Mouse (Mus musculus): ENCODE measurements around the gene Olfr819. TPM values are rescaled to one million over a fixed set of nuclear protein-coding genes. Genes with fewer than 3 reads are reported as not detected.
"Not testable (repeated sequence)": the region's sequence is repeated elsewhere in the genome, so short reads cannot be mapped to it uniquely, and the experiment has no call there.

The Olfr819 gene
- not detected in 2 replicates for polyA plus RNA-seq (2015; fragmentation: Nextera tagmentation; extraction: Ambion mirVana)

- not testable (repeated sequence) for ATAC-seq (replicated peaks; ENCODE audit: insufficient number of reproducible peaks, insufficient read depth, low FRiP score, low read depth)
These were observed at the start of gene Olfr819 for GRCm38 (mm10) chr10:129967166-129967565. Gene Olfr819 (minus strand): TSS chr10:129967266.

GRCm38 (mm10) chr10:130012321-130012720, 45.3 kb upstream of the Olfr819 start, which contains the start of gene Olfr820:
Gene Olfr820 (plus strand): TSS chr10:130012621.
- H3K27me3 ChIP-seq: no peaks in the 10 kb centered on the region
- ATAC-seq (replicated peaks; ENCODE audit: insufficient number of reproducible peaks, insufficient read depth, low FRiP score, low read depth): no peak
- H3K27ac ChIP-seq: no peak within 1 kb of the TSS
- no peaks in the 10 kb centered on the region for H3K36me3 ChIP-seq
- no peaks in the 10 kb centered on the region for H3K4me1 ChIP-seq (replicated peaks)
- H3K4me2 ChIP-seq: no peak within 1 kb of the TSS
- H3K9me3 ChIP-seq (replicated peaks): no peaks in the 10 kb centered on the region
- no peak within 1 kb of the TSS for H3K4me3 ChIP-seq
- H3K9ac ChIP-seq: no peak within 1 kb of the TSS

More at GRCm38 (mm10) chr10:129967166-129967565, at the start of gene Olfr819:
- not testable (repeated sequence) for H3K27me3 ChIP-seq; H3K9me3 ChIP-seq (replicated peaks); H3K4me1 ChIP-seq (replicated peaks); H3K36me3 ChIP-seq; H3K4me2 ChIP-seq; H3K9ac ChIP-seq; H3K27ac ChIP-seq; H3K4me3 ChIP-seq
- 60% methylated on average over 2 of the region's 2 CpGs for WGBS

- H3K9ac ChIP-seq; H3K9me3 ChIP-seq (replicated peaks); H3K27ac ChIP-seq; H3K36me3 ChIP-seq; H3K4me3 ChIP-seq; ATAC-seq (replicated peaks; ENCODE audit: insufficient number of reproducible peaks, insufficient read depth, low FRiP score, low read depth); H3K27me3 ChIP-seq; H3K4me1 ChIP-seq (replicated peaks); H3K4me2 ChIP-seq: not testable (repeated sequence)
- 74% methylated on average over 4 of the region's 4 CpGs for WGBS
These were observed 38.3 kb upstream of the Olfr819 start for GRCm38 (mm10) chr10:130005366-130005765.

GRCm38 (mm10) chr10:130004104-130004503, 37.0 kb upstream of the Olfr819 start:
- not testable (repeated sequence) for H3K4me2 ChIP-seq; H3K27me3 ChIP-seq; H3K9me3 ChIP-seq (replicated peaks); H3K4me3 ChIP-seq; H3K27ac ChIP-seq; H3K9ac ChIP-seq; H3K36me3 ChIP-seq; H3K4me1 ChIP-seq (replicated peaks); ATAC-seq (replicated peaks; ENCODE audit: insufficient number of reproducible peaks, insufficient read depth, low FRiP score, low read depth)
- WGBS: 72% methylated on average over 4 of the region's 4 CpGs

GRCm38 (mm10) chr10:129984962-129985361, 17.9 kb upstream of the Olfr819 start, which contains the start of gene Gm10310:
Gene Gm10310 (minus strand): TSS chr10:129985062.
- no CpG with 5 or more reads among the region's 1 CpGs for WGBS
- not testable (repeated sequence) for H3K4me3 ChIP-seq; H3K36me3 ChIP-seq; H3K9me3 ChIP-seq (replicated peaks); H3K27me3 ChIP-seq; H3K9ac ChIP-seq; H3K4me1 ChIP-seq (replicated peaks); H3K27ac ChIP-seq; H3K4me2 ChIP-seq; ATAC-seq (replicated peaks; ENCODE audit: insufficient number of reproducible peaks, insufficient read depth, low FRiP score, low read depth)

- H3K9me3 ChIP-seq (replicated peaks); H3K27me3 ChIP-seq; H3K9ac ChIP-seq; H3K27ac ChIP-seq; ATAC-seq (replicated peaks; ENCODE audit: insufficient number of reproducible peaks, insufficient read depth, low FRiP score, low read depth); H3K36me3 ChIP-seq; H3K4me2 ChIP-seq; H3K4me1 ChIP-seq (replicated peaks); H3K4me3 ChIP-seq: not testable (repeated sequence)
- no CpG with 5 or more reads among the region's 3 CpGs for WGBS
These were observed 14.8 kb upstream of the Olfr819 start for GRCm38 (mm10) chr10:129981867-129982266.

GRCm38 (mm10) chr10:129976040-129976439, 9.0 kb upstream of the Olfr819 start, which contains the start of gene Olfr247:
Gene Olfr247 (minus strand): TSS chr10:129976140.
- not testable (repeated sequence) for H3K4me2 ChIP-seq; H3K27me3 ChIP-seq; H3K9ac ChIP-seq; H3K27ac ChIP-seq; H3K36me3 ChIP-seq; H3K9me3 ChIP-seq (replicated peaks); H3K4me1 ChIP-seq (replicated peaks); ATAC-seq (replicated peaks; ENCODE audit: insufficient number of reproducible peaks, insufficient read depth, low FRiP score, low read depth); H3K4me3 ChIP-seq
- no CpG with 5 or more reads among the region's 2 CpGs for WGBS

GRCm38 (mm10) chr10:129972994-129973393, 5.9 kb upstream of the Olfr819 start:
- H3K4me1 ChIP-seq (replicated peaks); H3K4me2 ChIP-seq; ATAC-seq (replicated peaks; ENCODE audit: insufficient number of reproducible peaks, insufficient read depth, low FRiP score, low read depth); H3K27me3 ChIP-seq; H3K27ac ChIP-seq; H3K9me3 ChIP-seq (replicated peaks); H3K36me3 ChIP-seq; H3K4me3 ChIP-seq; H3K9ac ChIP-seq: not testable (repeated sequence)
- no CpG with 5 or more reads among the region's 3 CpGs for WGBS

- 86% methylated on average over 1 of the region's 3 CpGs for WGBS
- not testable (repeated sequence) for H3K4me2 ChIP-seq; ATAC-seq (replicated peaks; ENCODE audit: insufficient number of reproducible peaks, insufficient read depth, low FRiP score, low read depth); H3K27me3 ChIP-seq; H3K9me3 ChIP-seq (replicated peaks); H3K4me1 ChIP-seq (replicated peaks); H3K27ac ChIP-seq; H3K4me3 ChIP-seq; H3K9ac ChIP-seq; H3K36me3 ChIP-seq
These were observed 834 bp downstream of the Olfr819 start for GRCm38 (mm10) chr10:129966232-129966631.

- H3K9me3 ChIP-seq (replicated peaks): no peaks in the 10 kb centered on the region
- H3K4me3 ChIP-seq: no peak within 1 kb of the TSS
- no peak within 1 kb of the TSS for H3K9ac ChIP-seq
- H3K4me1 ChIP-seq (replicated peaks): no peaks in the 10 kb centered on the region
- no peak within 1 kb of the TSS for H3K27ac ChIP-seq
- WGBS: 92% methylated on average over 2 of the region's 2 CpGs
- ATAC-seq (replicated peaks; ENCODE audit: insufficient number of reproducible peaks, insufficient read depth, low FRiP score, low read depth): no peak
- H3K4me2 ChIP-seq: no peak within 1 kb of the TSS
- H3K27me3 ChIP-seq: no peaks in the 10 kb centered on the region
- H3K36me3 ChIP-seq: no peaks in the 10 kb centered on the region
These were observed 18.1 kb downstream of the Olfr819 start, which contains the start of gene Olfr818 for GRCm38 (mm10) chr10:129949000-129949399. Gene Olfr818 (minus strand): TSS chr10:129949100.

- WGBS: 56% methylated on average over 1 of the region's 1 CpGs
- no peaks in the 10 kb centered on the region for H3K9me3 ChIP-seq (replicated peaks)
- no peak for ATAC-seq (replicated peaks; ENCODE audit: insufficient number of reproducible peaks, insufficient read depth, low FRiP score, low read depth)
- H3K27ac ChIP-seq: no peak within 1 kb of the TSS
- H3K9ac ChIP-seq: no peak within 1 kb of the TSS
- no peak within 1 kb of the TSS for H3K4me3 ChIP-seq
- no peak within 1 kb of the TSS for H3K4me2 ChIP-seq
- no peaks in the 10 kb centered on the region for H3K36me3 ChIP-seq
- H3K27me3 ChIP-seq: no peaks in the 10 kb centered on the region
- H3K4me1 ChIP-seq (replicated peaks): no peaks in the 10 kb centered on the region
These were observed 51.6 kb downstream of the Olfr819 start, which contains the start of gene Olfr816 for GRCm38 (mm10) chr10:129915497-129915896. Gene Olfr816 (minus strand): TSS chr10:129915597.
